Mouse (Mus musculus): ENCODE measurements around the gene Kctd17.

The Kctd17 gene

GRCm38 (mm10) chr15:78428391-78429138 is at the start of gene Kctd17:
Gene Kctd17 (plus strand): TSS chr15:78428564.
- DNase-seq (ENCODE audit: low spot score in 2 of 2) = peak; percentile 80 to 84

- no peak for DNase-seq (ENCODE audit: low spot score in 2 of 2)
These were observed 48.2 kb upstream of the Kctd17 start for GRCm38 (mm10) chr15:78380208-78380607.

GRCm38 (mm10) chr15:78380741-78381140 is 47.6 kb upstream of the Kctd17 start:
- DNase-seq (ENCODE audit: low spot score in 2 of 2) = no peak

GRCm38 (mm10) chr15:78382115-78382514 is 46.2 kb upstream of the Kctd17 start:
- no peak for DNase-seq (ENCODE audit: low spot score in 2 of 2)

GRCm38 (mm10) chr15:78383450-78384219 is 44.7 kb upstream of the Kctd17 start:
- DNase-seq (ENCODE audit: low spot score in 2 of 2) = peak; percentile 40 to 52

- no peak for DNase-seq (ENCODE audit: low spot score in 2 of 2)
These were observed 43.9 kb upstream of the Kctd17 start for GRCm38 (mm10) chr15:78384220-78385116.

- no peak for DNase-seq (ENCODE audit: low spot score in 2 of 2)
These were observed 42.8 kb upstream of the Kctd17 start for GRCm38 (mm10) chr15:78385564-78385963.

- no peak for DNase-seq (ENCODE audit: low spot score in 2 of 2)
These were observed 37.5 kb upstream of the Kctd17 start for GRCm38 (mm10) chr15:78390855-78391254.

- no peak for DNase-seq (ENCODE audit: low spot score in 2 of 2)
These were observed 32.8 kb upstream of the Kctd17 start, which contains the start of gene Tex33 for GRCm38 (mm10) chr15:78395478-78395962. Gene Tex33 (minus strand): TSS chr15:78395912.

- no peak for DNase-seq (ENCODE audit: low spot score in 2 of 2)
These were observed 27.0 kb upstream of the Kctd17 start for GRCm38 (mm10) chr15:78401345-78401744.

- peak; percentile 34 to 45 for DNase-seq (ENCODE audit: low spot score in 2 of 2)
These were observed 26.4 kb upstream of the Kctd17 start for GRCm38 (mm10) chr15:78401921-78402320.

- DNase-seq (ENCODE audit: low spot score in 2 of 2) = no peak
These were observed 25.9 kb upstream of the Kctd17 start for GRCm38 (mm10) chr15:78402423-78402822.

GRCm38 (mm10) chr15:78403301-78403741 is 25.0 kb upstream of the Kctd17 start:
- DNase-seq (ENCODE audit: low spot score in 2 of 2) = no peak

- DNase-seq (ENCODE audit: low spot score in 2 of 2) = no peak
These were observed 24.5 kb upstream of the Kctd17 start for GRCm38 (mm10) chr15:78403896-78404295.

- DNase-seq (ENCODE audit: low spot score in 2 of 2) = no peak
These were observed 23.3 kb upstream of the Kctd17 start for GRCm38 (mm10) chr15:78405098-78405497.

- peak; percentile 87 to 89 for DNase-seq (ENCODE audit: low spot score in 2 of 2)
These were observed 22.7 kb upstream of the Kctd17 start, which contains the start of gene Tst for GRCm38 (mm10) chr15:78405517-78406211. Gene Tst (minus strand): TSS chr15:78405907.

- peak; percentile 79 to 84 for DNase-seq (ENCODE audit: low spot score in 2 of 2)
These were observed 21.9 kb upstream of the Kctd17 start, which contains the start of gene Mpst for GRCm38 (mm10) chr15:78406293-78406934. Gene Mpst (plus strand): TSS chr15:78406416.

GRCm38 (mm10) chr15:78409570-78410052 is 18.8 kb upstream of the Kctd17 start:
- DNase-seq (ENCODE audit: low spot score in 2 of 2) = no peak

- no peak for DNase-seq (ENCODE audit: low spot score in 2 of 2)
These were observed 15.2 kb upstream of the Kctd17 start for GRCm38 (mm10) chr15:78413083-78413718.

- no peak for DNase-seq (ENCODE audit: low spot score in 2 of 2)
These were observed 14.6 kb upstream of the Kctd17 start for GRCm38 (mm10) chr15:78413719-78414117.

Data from right cerebral cortex, postnatal 36 days (tissue).